Mouse (Mus musculus): ENCODE data around the gene Tmem156.

Tmem156 gene

DNA sequence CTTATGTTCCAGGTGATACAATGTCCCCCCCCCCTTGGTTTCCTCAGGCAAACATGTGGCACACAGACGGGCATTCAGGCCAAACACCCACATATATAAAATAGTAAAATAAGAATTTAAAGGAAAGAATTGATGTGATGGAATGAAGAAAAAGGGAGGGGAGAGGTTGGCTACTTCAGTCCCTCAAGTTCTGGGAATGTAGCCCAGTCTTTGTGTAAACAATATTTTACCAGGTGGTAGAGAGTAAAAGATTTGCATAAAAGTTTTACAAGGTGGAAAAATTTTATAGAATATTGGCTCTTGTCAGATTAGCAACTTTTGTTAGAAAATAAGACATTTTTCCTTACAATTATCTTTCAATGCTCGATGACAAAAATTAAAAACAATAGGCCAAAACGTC lies 4.9 kb upstream of the Tmem156 start:
- DNase-seq (ENCODE audit: low spot score): no peak

DNA sequence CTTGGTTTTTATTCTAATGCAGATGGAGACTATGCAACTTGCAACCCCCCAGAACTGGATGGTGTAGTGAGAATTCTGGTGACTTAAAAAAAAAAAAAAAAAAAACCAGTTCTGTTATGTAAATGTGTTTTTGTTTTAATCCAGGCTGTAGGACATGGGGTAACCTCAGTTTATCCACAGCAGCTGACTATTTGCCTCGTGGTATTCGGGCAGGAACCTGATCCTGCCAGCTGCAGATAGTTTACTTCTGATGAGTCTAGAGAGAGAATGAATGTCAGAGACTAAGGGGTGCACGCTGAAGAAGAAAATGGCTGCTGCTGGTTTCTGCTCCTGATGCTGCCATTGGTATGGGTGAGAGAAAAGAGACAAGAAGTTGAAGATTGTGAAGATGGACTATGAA lies 4.2 kb upstream of the Tmem156 start:
- DNase-seq (ENCODE audit: low spot score): no peak

DNA sequence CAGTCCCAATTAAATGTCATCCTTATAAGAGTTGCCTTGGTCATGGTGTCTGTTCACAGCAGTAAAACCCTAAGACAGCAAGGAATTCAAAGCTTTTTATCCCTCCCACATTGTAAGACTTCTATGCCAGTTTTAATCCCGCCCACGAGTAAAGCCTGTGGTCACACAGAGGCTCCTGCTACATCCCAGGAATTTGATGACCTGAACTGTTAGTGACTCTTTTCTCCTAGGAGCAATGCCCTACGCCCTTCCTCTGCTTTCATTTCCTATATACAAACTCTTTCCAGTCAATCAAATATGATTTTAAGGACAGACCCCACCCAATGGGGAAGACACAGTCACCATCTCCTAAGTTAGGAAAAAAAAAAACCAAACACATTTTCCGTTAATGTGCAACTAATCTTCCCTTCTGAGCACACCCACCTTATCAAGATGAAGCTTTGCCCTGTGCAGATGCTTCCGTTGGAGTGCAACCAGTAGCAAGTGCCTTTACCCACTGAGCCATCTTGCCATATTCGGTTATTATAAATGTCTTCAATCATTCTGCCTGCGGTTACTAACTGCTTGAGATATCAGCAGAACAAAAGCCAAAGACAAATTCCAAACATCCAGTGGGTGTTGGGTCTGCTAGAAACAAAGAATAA lies 3.1 kb upstream of the Tmem156 start:
- DNase-seq (ENCODE audit: low spot score): no peak

DNA sequence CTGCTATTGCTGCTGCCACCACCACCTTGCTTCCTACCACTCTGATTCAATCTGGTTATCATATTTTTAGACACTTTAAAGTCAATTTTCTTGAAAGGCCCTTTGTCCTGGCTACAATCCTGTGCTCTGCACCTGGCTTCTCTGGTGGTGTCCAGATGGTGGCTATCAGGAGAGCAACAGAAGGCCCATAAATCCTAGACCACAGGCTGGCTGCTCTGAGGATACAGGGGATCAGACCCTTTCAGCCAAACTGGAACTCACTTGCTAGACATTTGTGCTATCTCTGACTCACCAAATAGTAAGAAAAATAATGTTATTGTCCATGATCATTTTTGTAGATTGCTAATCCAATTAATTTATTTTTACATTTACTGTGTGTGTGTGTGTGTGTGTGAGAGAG lies 1.8 kb upstream of the Tmem156 start:
- no peak for DNase-seq (ENCODE audit: low spot score)

DNA sequence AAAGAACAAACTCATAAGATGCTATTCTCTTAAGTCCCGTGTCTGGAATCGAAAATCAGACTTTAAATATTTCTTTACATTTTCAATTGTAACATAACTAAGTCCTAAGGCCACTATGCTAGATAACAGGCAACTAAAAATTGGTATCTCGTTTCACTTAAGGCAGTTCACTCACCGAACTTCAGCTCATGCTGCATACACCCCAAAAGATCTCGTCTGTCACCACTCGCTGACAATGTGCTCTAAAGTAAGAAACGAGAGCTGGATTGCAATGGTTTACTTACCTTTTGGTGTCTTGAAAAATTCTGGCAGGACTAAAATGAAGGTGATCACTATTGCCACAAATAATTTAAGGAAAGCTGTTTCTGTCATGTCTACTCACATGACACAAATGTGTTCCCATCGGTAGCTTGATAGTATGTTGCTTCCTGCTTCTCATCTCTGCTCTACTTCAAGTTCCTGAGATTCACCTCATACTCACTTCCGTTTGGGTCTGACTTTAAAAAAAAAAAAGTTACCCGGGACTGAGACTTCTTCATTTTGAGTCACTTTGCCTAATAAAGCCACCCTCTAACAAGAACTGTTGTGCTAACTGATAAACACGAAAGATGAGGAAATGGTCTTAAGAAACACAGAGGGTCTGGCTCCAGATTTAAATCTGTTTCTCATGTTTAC lies 611 bp downstream of the Tmem156 start:
- no peak for DNase-seq (ENCODE audit: low spot score)

DNA sequence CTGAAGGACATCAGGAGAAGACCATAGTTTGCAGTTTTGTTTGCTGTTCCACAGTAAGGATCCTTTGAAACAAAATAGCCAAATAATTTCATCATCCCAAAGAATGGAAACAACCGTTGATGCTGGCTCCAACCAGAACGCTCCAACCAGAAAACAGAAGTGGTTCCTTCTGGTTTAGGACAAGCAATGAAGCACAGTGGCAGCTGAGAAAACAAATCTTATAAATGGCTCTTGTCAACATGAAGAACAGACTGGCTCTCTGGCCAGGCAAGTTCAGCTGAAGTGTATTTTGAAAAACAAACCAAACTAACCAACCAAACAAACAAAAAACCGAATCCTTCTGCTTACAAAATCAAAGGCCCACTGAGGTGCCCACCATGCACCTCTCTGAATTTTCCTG lies 2.2 kb downstream of the Tmem156 start:
- DNase-seq (ENCODE audit: low spot score): no peak

DNA sequence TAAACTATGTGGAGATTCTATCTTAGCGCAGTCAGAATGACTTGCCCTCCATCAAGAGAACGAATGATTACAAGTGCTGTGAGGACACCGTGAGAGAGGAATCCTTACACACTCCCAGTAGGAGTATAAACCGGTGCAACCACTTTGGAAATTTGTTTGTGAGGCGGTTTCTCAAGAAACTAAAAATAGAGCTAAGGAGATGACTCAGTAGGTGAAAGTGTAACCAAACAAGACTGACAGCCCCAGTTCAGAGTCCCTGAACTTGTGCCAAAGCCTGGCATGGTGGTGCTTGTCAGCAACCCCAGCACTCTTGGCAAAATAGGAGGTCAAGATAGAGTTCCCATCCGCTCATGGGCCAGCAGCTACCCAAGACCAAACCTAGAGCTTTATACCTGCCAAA lies 5.4 kb downstream of the Tmem156 start:
- DNase-seq (ENCODE audit: low spot score): peak; percentile 58

DNA sequence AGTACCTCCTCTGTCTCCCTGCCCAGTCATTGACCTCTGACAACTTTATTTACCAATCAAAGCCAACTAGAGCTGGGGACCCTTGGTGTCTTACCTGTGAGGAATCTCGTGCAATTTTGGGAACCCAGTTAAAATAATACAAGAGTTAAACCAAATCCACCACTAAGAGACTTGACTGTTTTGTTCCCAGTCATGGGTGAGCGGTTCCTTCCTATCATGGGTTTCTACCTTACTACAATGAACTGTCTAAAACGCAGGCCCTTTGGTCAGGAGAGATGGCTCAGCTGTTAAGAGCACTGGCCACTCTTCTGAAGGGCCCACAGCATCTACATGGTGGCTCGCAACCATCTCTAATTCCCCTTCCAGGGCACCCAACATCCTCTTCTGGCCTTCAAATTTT lies 10.1 kb downstream of the Tmem156 start:
- no peak for DNase-seq (ENCODE audit: low spot score)

DNA sequence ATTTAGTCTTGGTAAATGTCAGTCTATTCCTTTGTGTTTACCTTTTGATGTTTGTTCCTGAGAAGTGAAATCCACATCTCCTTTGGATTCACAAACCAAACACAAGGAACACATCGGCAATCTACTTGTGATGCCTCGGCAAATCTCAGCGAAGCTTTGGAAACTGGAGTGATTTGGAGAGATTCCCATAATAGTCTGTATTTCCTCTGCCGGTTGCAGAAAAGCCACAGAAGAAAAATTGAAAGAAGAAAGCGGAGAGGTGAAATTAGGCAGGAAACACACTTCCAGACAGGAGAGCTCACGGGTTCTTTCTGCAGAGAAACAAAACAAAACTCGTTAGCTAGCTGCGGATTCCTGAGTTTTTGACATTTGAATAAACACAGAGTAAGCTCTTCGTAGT lies 12.1 kb downstream of the Tmem156 start:
- DNase-seq (ENCODE audit: low spot score): no peak

DNA sequence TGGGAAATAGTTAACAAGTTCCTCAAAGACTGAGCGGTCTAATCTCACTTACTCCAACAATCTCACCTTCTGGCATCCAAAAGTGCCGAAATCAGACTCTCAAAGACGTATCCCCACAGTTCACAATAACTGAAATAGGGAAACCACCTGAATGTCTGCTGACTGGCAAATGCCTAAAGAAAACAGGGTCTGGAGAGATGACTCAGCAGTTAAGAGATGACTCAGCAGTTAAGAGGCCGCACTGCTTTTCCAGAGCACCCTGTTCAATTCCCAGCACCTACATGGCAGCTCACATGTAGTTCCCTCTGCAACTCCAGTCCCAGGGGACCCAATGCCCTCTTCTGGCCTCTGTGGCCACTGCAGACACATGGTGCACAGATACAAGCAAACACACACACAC lies 13.9 kb downstream of the Tmem156 start:
- no peak for DNase-seq (ENCODE audit: low spot score)

DNA sequence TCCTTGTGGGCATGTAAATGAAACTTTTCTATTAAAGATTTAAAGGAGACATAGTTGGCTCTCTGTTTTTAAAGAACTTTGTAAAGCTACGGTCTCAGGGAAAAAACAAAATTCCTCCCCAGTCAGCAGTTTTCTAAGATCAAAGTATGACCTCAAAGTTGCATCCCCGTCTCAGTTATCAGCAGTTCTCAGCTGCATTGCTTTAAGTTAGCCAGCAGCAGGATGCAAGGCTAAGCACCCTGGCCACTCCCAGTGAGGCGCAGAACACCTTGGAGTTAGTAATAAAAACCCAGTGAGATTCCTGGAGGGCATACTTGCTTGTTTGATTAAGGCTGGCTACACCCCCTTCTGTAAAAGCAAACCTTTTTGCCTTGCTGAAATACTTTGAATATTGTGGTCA lies 15.2 kb downstream of the Tmem156 start:
- DNase-seq (ENCODE audit: low spot score): no peak

DNA sequence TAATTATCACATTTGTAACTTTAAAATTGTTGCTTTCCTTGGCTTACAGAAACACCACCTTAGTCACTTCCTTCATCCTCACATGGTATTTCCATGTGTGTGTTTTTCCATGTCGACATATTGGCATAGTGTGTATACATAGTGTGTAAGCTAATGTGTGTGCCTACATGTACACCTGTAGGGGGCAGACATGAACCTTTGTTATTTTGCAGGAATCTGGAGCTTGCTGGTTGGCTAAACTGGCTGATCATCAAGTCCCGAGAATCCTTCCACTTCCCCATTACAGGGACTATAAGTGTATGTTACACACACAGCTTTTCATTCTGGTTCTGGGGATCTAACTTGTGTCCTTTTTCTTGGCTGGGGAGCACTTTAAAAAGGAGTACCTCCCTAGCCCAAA lies 15.8 kb downstream of the Tmem156 start:
- no peak for DNase-seq (ENCODE audit: low spot score)

DNA sequence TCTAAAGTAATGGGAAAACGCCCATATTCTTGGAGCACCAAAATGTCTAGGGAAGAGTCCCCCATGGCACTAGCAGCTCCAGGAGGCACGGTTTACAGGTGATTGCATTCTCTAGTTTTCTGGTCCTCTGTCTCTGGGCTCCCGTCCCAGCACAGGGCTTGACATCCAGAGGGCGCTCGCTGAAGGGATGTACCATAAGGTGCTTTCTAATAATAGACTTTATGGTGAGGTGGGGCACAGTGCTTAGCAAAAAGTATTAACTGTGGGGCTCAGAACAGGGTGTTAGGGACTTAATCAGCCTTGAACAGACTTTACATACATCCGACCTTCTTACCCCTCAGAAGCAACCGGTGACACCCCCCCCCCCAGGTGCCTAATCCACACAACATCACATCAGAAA lies 17.2 kb downstream of the Tmem156 start:
- DNase-seq (ENCODE audit: low spot score): no peak

DNA sequence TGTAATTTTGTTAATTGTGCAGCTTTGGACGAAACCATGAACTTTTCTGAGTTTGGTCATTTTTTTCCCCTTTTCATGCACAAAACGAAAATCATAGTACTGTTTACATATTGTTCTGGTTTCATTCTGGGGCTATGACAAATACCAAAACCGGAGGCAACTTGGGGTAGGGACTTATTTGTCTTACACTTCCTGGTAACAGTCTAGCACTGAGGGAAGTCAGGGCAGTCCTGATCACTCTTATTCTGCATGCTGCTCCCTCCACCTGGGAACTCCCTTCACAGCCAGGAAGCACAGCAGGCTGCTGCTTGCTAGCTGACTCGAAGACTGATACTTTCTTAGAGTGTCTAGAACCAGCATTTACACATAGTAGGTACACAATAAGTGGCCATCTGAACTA lies 18.7 kb downstream of the Tmem156 start:
- DNase-seq (ENCODE audit: low spot score): no peak

DNA sequence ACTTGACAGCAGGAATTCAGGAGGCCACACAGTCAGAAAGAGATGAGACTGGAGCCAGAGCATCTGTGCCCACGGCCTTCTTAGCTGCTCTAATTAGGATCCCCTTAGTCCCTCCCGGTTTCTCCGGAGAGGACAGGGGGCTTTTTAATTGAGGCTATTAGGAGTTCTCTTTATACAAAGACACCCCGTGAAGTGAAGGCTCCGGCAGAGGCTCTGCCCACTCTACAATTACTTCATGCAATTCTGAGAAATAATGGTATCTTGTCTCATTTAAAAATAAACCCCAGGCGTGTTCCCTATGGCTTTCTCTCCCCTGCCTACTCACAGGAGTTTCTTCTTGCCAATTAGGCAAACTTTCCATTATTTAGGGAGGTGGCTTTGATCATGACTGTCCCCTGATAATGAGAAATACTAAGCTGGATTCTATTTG lies 20.2 kb downstream of the Tmem156 start:
- no peak for DNase-seq (ENCODE audit: low spot score)

DNA sequence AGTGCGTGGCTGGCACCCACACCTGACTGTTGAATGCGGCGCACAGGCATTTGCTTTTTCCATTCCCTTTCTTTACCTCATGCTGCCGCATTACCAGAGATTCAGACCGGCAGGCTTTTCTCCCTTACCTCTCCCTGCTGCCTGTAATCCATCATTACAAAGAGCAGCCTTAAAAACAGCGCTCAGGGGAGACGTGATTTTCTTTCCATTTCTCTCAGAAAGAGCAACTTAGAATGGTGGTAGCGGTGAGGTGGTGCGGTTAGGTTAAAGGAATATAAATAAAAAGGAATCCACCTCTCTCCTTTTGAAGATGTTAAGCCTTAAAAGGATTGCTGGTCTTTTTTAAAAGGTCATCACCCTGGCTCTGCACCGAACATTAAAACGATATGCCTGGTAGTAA lies 22.1 kb downstream of the Tmem156 start:
- DNase-seq (ENCODE audit: low spot score): no peak

DNA sequence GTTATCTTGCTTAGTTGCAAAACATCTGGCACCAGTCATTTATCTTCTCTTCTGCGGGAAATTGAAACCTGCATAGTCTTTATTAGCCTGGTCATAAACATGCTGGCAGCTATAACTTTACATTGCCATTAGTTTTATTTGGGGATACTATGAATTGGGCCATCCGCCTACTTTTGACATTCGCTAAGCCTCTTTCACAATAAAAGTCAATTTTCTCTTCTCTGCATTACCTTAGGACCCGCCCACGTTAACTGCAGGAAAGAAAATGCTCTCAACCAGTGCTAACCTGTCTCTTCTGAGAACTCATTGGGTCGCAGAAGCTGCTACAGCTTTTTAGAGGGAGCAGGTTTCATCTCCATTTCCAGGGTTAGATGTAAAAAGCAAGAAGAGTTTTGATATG lies 23.8 kb downstream of the Tmem156 start:
- no peak for DNase-seq (ENCODE audit: low spot score)

DNA sequence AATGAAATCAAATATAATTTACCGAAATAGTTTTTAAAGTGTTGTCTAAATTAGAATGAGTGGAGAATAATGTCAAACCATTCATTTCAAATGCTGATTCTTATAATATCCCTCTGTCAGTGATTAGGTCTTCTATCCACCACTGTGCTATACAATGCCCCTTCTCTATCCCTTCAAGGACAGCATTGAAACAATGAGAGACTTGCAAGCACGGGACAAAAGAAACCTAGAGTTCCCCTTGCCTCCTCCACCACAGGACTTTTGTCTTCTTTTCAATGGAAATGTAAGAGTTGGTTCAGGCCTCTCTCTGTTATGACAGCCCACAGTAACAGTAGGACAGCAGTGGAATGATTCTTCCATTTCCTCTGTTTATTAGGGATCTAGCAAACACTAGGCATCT lies 28.7 kb downstream of the Tmem156 start:
- no peak for DNase-seq (ENCODE audit: low spot score)

DNA sequence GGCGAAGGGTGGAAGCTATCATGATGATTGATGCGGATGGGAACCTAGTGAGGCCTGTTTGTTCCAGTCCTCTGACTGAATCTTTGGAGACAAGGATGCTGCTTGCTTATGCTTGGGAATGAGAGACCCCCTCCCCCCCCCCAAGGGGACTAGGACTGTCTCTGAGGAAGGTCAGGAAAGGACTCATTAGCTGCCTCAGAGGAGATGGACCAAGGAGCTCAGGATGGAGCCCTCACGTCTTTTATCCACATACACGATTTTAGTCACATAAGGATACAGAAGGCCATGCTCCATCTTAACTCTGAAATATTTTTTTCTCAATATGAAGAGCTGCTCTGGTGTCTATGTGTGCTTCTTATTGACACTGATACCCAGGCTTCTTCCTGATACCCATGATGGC lies 29.7 kb downstream of the Tmem156 start:
- DNase-seq (ENCODE audit: low spot score): no peak

DNA sequence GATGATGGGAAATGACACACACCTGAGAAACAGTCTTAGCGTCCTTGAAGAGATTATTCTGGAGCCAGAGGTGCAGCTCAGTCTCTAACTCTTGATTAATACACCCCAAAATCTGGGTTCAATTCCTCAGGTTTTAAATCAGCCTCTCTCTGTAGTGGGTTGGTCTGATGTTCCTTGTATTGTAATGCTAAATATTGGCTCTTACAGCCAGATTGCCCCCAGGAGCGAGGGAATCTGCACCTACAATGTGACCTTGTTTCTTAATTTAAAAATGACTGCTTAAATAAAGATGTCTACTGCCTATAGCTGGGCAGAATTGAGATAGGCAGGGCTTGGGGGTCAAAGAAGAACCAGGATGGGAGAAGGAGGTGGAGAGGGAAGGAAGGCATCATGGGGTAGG lies 32.1 kb downstream of the Tmem156 start:
- DNase-seq (ENCODE audit: low spot score): no peak

DNA sequence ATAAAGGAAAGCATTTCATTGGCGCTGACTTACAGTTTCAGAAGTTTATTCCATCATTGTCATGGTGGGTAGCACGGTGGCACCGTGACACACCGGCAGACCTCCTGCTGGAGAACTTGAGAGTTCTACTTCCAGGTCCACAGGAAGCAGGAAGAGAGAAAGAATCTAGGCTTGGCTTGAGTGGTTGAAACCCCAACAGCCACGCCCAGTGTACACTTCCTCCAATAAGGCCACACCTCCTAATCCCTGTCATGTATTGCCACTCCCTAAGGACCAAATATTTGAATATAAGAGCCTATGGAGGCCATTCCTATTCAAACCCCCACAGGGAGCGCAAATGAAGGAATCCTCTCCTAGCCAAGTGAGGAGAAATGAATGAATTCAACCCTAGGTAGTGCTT lies 34.3 kb downstream of the Tmem156 start:
- DNase-seq (ENCODE audit: low spot score): no peak

DNA sequence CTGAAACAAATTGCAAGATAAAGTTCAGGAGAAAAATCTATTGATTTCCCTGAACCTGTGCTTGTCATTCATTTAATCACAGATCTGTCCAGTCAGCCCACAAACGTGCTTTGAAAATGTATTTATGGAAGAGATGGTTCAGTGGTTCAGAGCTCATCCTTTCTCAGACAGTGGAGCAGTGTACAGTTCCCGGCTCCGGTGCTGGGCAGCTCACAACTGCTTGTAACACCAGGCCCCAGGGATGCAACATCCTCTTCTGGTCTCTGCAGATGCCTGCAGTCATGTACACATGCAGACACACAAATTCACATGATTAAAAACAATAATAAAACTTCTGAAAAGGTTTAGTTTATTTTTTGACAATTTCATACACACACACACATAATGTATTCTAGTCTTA lies 40.4 kb downstream of the Tmem156 start:
- DNase-seq (ENCODE audit: low spot score): no peak

DNA sequence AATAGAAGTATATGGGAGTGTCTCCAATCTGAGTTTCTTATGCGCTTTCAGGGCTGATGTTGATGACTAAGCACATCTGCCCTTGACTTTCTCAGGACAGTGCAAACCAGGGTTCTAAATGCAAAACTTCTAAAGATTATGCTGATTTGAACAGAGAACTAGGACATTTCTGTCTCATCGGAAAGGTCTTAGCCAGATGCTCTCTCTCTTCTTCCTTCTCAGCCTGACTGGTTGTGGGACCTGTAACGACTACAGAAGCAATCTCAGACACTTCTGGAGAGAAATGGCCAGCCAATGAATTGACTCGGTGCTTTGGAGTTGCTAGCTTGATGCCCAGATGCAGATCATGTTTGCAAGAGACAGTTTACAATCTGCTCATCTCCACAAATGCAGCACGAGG lies 42.1 kb downstream of the Tmem156 start:
- no peak for DNase-seq (ENCODE audit: low spot score)

DNA sequence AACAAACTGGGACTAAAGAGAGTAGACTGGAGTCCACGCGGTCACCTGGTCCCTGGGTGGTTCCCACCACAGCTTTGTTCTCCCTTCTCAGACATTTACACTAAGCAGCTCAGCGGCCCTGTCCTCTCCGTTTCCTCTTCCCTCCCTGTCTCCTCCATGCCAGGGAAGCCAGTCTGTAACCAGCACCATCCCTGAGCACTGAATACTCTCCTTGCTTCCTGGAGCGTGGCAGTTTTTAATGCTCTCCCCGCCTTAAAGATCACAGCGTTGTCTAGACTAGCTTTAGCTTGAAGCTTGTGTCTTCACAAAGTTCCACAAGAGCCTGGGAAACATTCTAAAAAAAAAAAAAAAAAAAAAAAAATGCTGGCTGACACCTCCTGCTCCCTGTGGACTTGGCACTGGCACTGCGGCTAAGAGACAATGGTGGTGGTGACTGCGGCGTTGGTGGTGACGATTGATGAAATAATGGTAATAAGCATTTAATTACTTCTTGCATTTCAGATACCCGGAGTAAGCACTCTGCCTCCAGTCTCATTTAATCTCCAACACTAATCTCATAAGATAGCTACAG lies 44.6 kb downstream of the Tmem156 start:
- DNase-seq (ENCODE audit: low spot score): no peak

All from ovary, adult 18-20 months (tissue).